Mouse (Mus musculus) midbrain, postnatal 0 days (tissue): ENCODE data around the gene Hist1h2bh. TPM values are rescaled to one million over a fixed set of nuclear protein-coding genes. Genes with fewer than 3 reads are reported as not detected.

Experiments used
- ATAC-seq: fragments of 200-750 bp; cut with Nextera tagmentation; 2 replicates; pipeline ENCODE4 v1.8.0; 2017; ENCODE audit warnings: moderate number of reproducible peaks, mild to moderate bottlenecking, moderate TSS enrichment, moderate library complexity; ENCODE audit not compliant: low FRiP score
- DNase-seq: peaks from one replicate; pipeline ENCODE4 v3.0.0-alpha.2; 2015; ENCODE audit warnings: low spot score
- H3K27ac ChIP-seq: fragments of 300-500 bp; sonication (generic); 2 replicates; pipeline ENCODE4 v1.5.1; 2014; ENCODE audit warnings: low read depth, mild to moderate bottlenecking, low read length, mixed read lengths
- H3K27me3 ChIP-seq: fragments of 300-500 bp; sonication (generic); 2 replicates; pipeline ENCODE4 v1.6.1; 2014; ENCODE audit warnings: low read length, control low read depth, mixed read lengths; ENCODE audit not compliant: insufficient read depth
- H3K36me3 ChIP-seq: fragments of 300-500 bp; sonication (generic); 2 replicates; pipeline ENCODE4 v1.6.1; 2014; ENCODE audit warnings: low read length, control low read depth, mixed read lengths; ENCODE audit not compliant: insufficient read depth
- H3K4me1 ChIP-seq: fragments of 300-500 bp; sonication (generic); 2 replicates; pipeline ENCODE4 v1.6.1; 2014; ENCODE audit warnings: mild to moderate bottlenecking, control low read depth, antibody characterized with exemption, low read length, mixed read lengths; ENCODE audit not compliant: insufficient read depth
- H3K4me2 ChIP-seq: fragments of 300-500 bp; sonication (generic); 2 replicates; pipeline ENCODE4 v1.6.1; 2014; ENCODE audit warnings: low read depth, mild to moderate bottlenecking, low read length, mixed read lengths; ENCODE audit not compliant: poor library complexity, severe bottlenecking
- H3K4me3 ChIP-seq: fragments of 300-500 bp; sonication (generic); 2 replicates; pipeline ENCODE4 v1.5.1; 2014; ENCODE audit warnings: low read depth, mild to moderate bottlenecking, low read length, moderate library complexity
- H3K9ac ChIP-seq: fragments of 300-500 bp; sonication (generic); replicated peaks from 2 replicates; pipeline ENCODE4 v1.6.1; 2014; ENCODE audit warnings: mild to moderate bottlenecking, low read length, moderate library complexity, mixed read lengths; ENCODE audit not compliant: poor library complexity, severe bottlenecking
- H3K9me3 ChIP-seq: fragments of 300-500 bp; sonication (generic); 2 replicates; pipeline ENCODE4 v1.6.1; 2016; ENCODE audit warnings: low read length, control low read depth
- CTCF ChIP-seq: IDR thresholded peaks from 2 replicates; pipeline ENCODE4 v1.5.1; 2016; ENCODE audit warnings: antibody characterized with exemption, mild to moderate bottlenecking
- WGBS: fragments of 180-500 bp; shearing (Covaris S2); extraction: QIAGEN DNeasy Blood & Tissue Kit; methylation state at CpG from one replicate; pipeline ENCODE4 v1.1.7; 2014; 5-methylcytosine and 5-hydroxymethylcytosine counted together
- polyA plus RNA-seq: library from polyadenylated mRNA; unstranded; fragments of >200 nt; fragmentation: Nextera tagmentation; extraction: Ambion mirVana; gene quantifications from 2 replicates; pipeline ENCODE4 v1.2.1, GENCODE M21; 2015
- total RNA-seq: library from RNA; depleted of rRNA; stranded (reverse); fragments of >200 nt; gene quantifications from 2 replicates; pipeline ENCODE4 v1.2.3, GENCODE M21; 2014

The Hist1h2bh gene
- total and polyA plus RNA-seq, 2 experiments from 2014 or later: 0.16 to 34.2 TPM

DNA sequence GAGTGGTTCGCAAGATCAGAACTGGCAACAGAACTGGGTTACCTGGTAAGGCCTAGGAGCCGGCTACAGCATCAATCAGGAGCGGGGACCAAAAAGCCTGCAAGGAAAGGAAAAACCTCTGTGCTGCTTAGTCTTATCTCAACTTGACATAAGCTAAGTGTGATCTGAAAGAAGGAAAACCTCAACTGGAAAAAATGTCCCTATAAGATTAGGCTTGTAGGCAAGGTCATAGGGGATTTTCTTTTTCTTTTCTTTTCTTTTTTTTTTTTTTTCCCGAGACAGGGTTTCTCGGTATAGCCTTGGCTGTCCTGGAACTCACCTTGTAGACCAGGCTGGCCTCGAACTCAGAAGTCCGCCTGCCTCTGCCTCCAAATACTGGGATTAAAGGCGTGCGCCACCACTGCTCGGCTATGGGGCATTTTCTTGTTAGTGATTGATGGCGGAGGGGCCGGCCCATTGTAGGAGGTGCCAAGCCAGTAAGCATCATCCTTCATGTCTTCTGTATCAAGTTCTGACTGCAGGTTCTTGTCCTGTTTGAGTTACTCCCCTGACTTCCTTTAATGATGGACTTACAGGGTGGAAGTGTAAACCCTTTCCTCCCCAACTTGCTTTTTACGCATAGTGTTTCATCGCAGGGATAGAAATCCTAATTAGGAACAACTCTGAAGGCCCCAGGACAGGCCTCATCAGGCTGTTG, 36.2 kb downstream of the Hist1h2bh start:
- no peak overlapping the region for H3K4me3 ChIP-seq
- no peak for TF ChIP-seq CTCF
- no peak overlapping the region for H3K27ac ChIP-seq
- no peaks in the 10 kb centered on the region for H3K9me3 ChIP-seq
- no peak overlapping the region for H3K9ac ChIP-seq
- ATAC-seq (no peak), DNase-seq (no peak)
- whole genome bisulfite sequencing: 27% methylated on average over 14 of the region's 14 CpGs
- H3K4me1 ChIP-seq: no peaks in the 10 kb centered on the region; the same call in 1 of the 2 replicates
- H3K27me3 ChIP-seq: peaks cover 3% of the 10 kb centered on the region; the same call in 1 of the 2 replicates
- H3K4me2 ChIP-seq: peak overlapping the region; percentile 12; the same call in 1 of the 2 replicates
- no peaks in the 10 kb centered on the region for H3K36me3 ChIP-seq

- no peak overlapping the region for H3K27ac ChIP-seq
- no peak overlapping the region for H3K4me3 ChIP-seq
- peaks cover 3% of the 10 kb centered on the region; the same call in 1 of the 2 replicates for H3K27me3 ChIP-seq
- peak overlapping the region; percentile 30; the same call in 1 of the 2 replicates for H3K4me2 ChIP-seq
- WGBS: 16% methylated on average over 13 of the region's 13 CpGs
- no peak for ATAC-seq
- H3K9ac ChIP-seq: no peak overlapping the region
- peak; percentile 27 for DNase-seq
- TF ChIP-seq CTCF: no peak
- H3K36me3 ChIP-seq: no peaks in the 10 kb centered on the region
- H3K9me3 ChIP-seq: no peaks in the 10 kb centered on the region
- H3K4me1 ChIP-seq: no peaks in the 10 kb centered on the region; the same call in 1 of the 2 replicates
Measured at GRCm38 (mm10) chr13:23506351-23506750, 36.8 kb downstream of the Hist1h2bh start.

GRCm38 (mm10) chr13:23505662-23506345, 37.4 kb downstream of the Hist1h2bh start:
- Histone ChIP-seq H3K4me3 (peak overlapping the region; percentile 3; the same call in 1 of the 2 replicates), H3K27ac (no peak overlapping the region), H3K36me3 (no peaks in the 10 kb centered on the region), H3K9ac (no peak overlapping the region), H3K27me3 (peaks cover 3% of the 10 kb centered on the region; the same call in 1 of the 2 replicates), H3K4me2 (peak overlapping the region; percentile 30), H3K4me1 (no peaks in the 10 kb centered on the region; the same call in 1 of the 2 replicates), H3K9me3 (no peaks in the 10 kb centered on the region)
- WGBS: 15% methylated on average over 14 of the region's 14 CpGs
- DNase-seq: no peak
- no peak for ATAC-seq
- no peak for TF ChIP-seq CTCF

GRCm38 (mm10) chr13:23503797-23504196, 39.4 kb downstream of the Hist1h2bh start:
- no peaks in the 10 kb centered on the region; the same call in 1 of the 2 replicates for H3K4me1 ChIP-seq
- H3K9me3 ChIP-seq: no peaks in the 10 kb centered on the region
- H3K27ac ChIP-seq: no peak overlapping the region
- H3K4me2 ChIP-seq: no peak overlapping the region
- peaks cover 6% of the 10 kb centered on the region; the same call in 1 of the 2 replicates for H3K27me3 ChIP-seq
- ATAC-seq (no peak), DNase-seq (peak; percentile 76)
- no peaks in the 10 kb centered on the region for H3K36me3 ChIP-seq
- no peak for TF ChIP-seq CTCF
- H3K4me3 ChIP-seq: peak overlapping the region; percentile 9; the same call in 1 of the 2 replicates
- H3K9ac ChIP-seq: no peak overlapping the region
- WGBS: 3% methylated on average over 9 of the region's 9 CpGs

GRCm38 (mm10) chr13:23502916-23503315, 40.3 kb downstream of the Hist1h2bh start:
- DNase-seq: no peak
- WGBS: 48% methylated on average over 4 of the region's 4 CpGs
- H3K27me3 ChIP-seq: peaks cover 6% of the 10 kb centered on the region; the same call in 1 of the 2 replicates
- no peak for ATAC-seq
- no peak overlapping the region for H3K4me3 ChIP-seq
- TF ChIP-seq CTCF: no peak
- H3K36me3 ChIP-seq: no peaks in the 10 kb centered on the region
- no peaks in the 10 kb centered on the region; the same call in 1 of the 2 replicates for H3K4me1 ChIP-seq
- H3K4me2 ChIP-seq: no peak overlapping the region
- H3K9me3 ChIP-seq: no peaks in the 10 kb centered on the region
- H3K27ac ChIP-seq: no peak overlapping the region
- no peak overlapping the region for H3K9ac ChIP-seq
